Mouse (Mus musculus) urinary bladder, adult 2 months (tissue): ENCODE measurements around the gene Tpp2. TPM values are rescaled to one million over a fixed set of nuclear protein-coding genes. Genes with fewer than 3 reads are reported as not detected.
"Not testable (repeated sequence)": the region's sequence is repeated elsewhere in the genome, so short reads cannot be mapped to it uniquely, and the experiment has no call there.

Experiments used
- DNase-seq: peaks from one replicate; pipeline ENCODE4 v3.0.0; 2022; ENCODE audit warnings: low spot score
- polyA plus RNA-seq: library from polyadenylated mRNA; depleted of rRNA; stranded (reverse); fragments of >200 nt; gene quantifications from 2 replicates; pipeline ENCODE4 v1.2.3, GENCODE M21; 2012; rRNA removed

Tpp2 gene
- polyA plus RNA-seq, 1 experiment = 22.8 TPM

- no peak for DNase-seq
Measured at GRCm38 (mm10) chr1:44015556-44015955, 82.1 kb downstream of the Tpp2 start.

- DNase-seq = no peak
Measured at GRCm38 (mm10) chr1:44019934-44020333, 86.5 kb downstream of the Tpp2 start, which contains the start of gene Mettl21c. TSS of gene Mettl21c (minus strand) at chr1:44020034.

GRCm38 (mm10) chr1:44022656-44023055 is 89.2 kb downstream of the Tpp2 start:
- no peak for DNase-seq

GRCm38 (mm10) chr1:44027651-44028050 is 94.2 kb downstream of the Tpp2 start:
- DNase-seq = no peak

- DNase-seq = no peak
Measured at GRCm38 (mm10) chr1:44032213-44032612, 98.8 kb downstream of the Tpp2 start.

- DNase-seq = no peak
Measured at GRCm38 (mm10) chr1:44032948-44033347, 99.5 kb downstream of the Tpp2 start.

GRCm38 (mm10) chr1:44041797-44042554 is 108.5 kb downstream of the Tpp2 start:
- DNase-seq = no peak

GRCm38 (mm10) chr1:44042555-44042915 is 109.1 kb downstream of the Tpp2 start:
- DNase-seq = no peak

- not testable (repeated sequence) for DNase-seq
Measured at GRCm38 (mm10) chr1:44045689-44046088, 112.2 kb downstream of the Tpp2 start.

- no peak for DNase-seq
Measured at GRCm38 (mm10) chr1:44046556-44046955, 113.1 kb downstream of the Tpp2 start.

Other genes with a start within 250 kb of the Tpp2 start
- gene 1500015O10Rik, start 203.0 kb upstream of the Tpp2 start, polyA plus RNA-seq = 3.3 and 4.7 TPM in 2 replicates
- 59.8 and 62.9 TPM in 2 replicates for gene Uxs1, start 105.8 kb upstream of the Tpp2 start, polyA plus RNA-seq
- not detected in 2 replicates for gene Mettl21c, start 86.4 kb downstream of the Tpp2 start, polyA plus RNA-seq
- gene Gm8251, start 128.3 kb downstream of the Tpp2 start, polyA plus RNA-seq = 0.01 and 0.03 TPM in 2 replicates
- gene Tex30, start 168.8 kb downstream of the Tpp2 start, polyA plus RNA-seq = 6.4 and 10.6 TPM in 2 replicates
- gene Kdelc1, start 185.2 kb downstream of the Tpp2 start, polyA plus RNA-seq = 26.7 and 30.7 TPM in 2 replicates
- gene Bivm, start 185.3 kb downstream of the Tpp2 start, polyA plus RNA-seq = 10.3 and 11.5 TPM in 2 replicates
- 21.3 and 22.9 TPM in 2 replicates for gene Ercc5, start 214.1 kb downstream of the Tpp2 start, polyA plus RNA-seq